Mouse (Mus musculus) erythroblast, embryonic 14.5 days (primary cell): ENCODE results near the gene Fjx1.

ENCODE experiments used
- GATA1 ChIP-seq: IDR thresholded peaks from 2 replicates; pipeline ENCODE4 v1.6.1; 2012; ENCODE audit warnings: low read length, inconsistent platforms, mixed read lengths
- TAL1 ChIP-seq: IDR thresholded peaks from 3 replicates; pipeline ENCODE4 v1.6.1; 2012; ENCODE audit warnings: low read length, inconsistent platforms, mixed read lengths

DNA sequence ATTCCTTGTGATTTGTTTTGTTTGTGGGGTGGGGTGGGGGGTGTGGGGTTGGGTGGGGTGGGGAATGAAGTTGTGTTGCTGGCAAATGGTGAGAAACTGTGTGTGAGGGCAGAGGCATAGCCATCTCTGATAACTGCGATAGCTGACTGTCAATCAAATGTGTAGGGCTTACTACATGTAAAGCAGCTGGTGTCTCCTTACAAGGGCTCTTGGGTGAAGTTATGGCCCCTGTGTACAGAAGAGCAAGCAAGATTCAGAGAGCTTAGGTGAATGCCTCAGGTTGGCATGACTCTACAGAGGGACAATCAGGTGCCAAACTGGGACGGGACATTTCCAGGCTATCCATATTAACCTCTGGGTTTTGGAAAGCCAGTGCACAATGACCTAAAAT is 12.0 kb upstream of the Fjx1 start:
- TF ChIP-seq GATA1 (no peak), TAL1 (no peak)
